Mouse (Mus musculus): ENCODE measurements around the gene Tsacc.
A peak's percentile ranks its signal among the peaks of the same experiment; 100 is the strongest.

- TF ChIP-seq CTCF (IDR thresholded peaks at IDR 0.05; ENCODE audit: borderline replicate concordance, insufficient read depth, low read depth, low read length) = 0 out of 2 replicates have a peak, but pooled peaks have one; percentile 27
- no peak for TF ChIP-seq POLR2A (IDR thresholded peaks at IDR 0.05; ENCODE audit: borderline replicate concordance, insufficient read depth, low read length)
These were observed 22.8 kb downstream of the Tsacc start for GRCm38 (mm10) chr3:88274002-88274401.

Measured in cerebellum, adult 2 months (tissue).